In genomic region chr19:58951521-58951920, GRCm38 (mm10) we compare ENCODE assay signal across 21 mouse cellular contexts. TPM values are rescaled to one million over a fixed set of nuclear protein-coding genes. Genes with fewer than 3 reads are reported as not detected.
DNase-seq lines count a peak whose midpoint lies in the region; ATAC-seq and TF ChIP-seq lines count a peak whose summit lies in the region.
"Had no signal": no experiment of that assay in that cellular context is flagged by ENCODE, and none has a peak within 500 bp of the region (broad histone marks: within the 10 kb centered on the region; RNA-seq: fewer than 3 reads in every experiment).

No protein-coding gene starts in this region.

- TF ChIP-seq CTCF in forebrain, postnatal 0 days (IDR thresholded peaks at IDR 0.05; ENCODE audit: low read depth): no peak
- TF ChIP-seq CTCF in MEL (IDR thresholded peaks at IDR 0.05 in 2 of 3, conservative IDR thresholded peaks at IDR 0.05 in 1 of 3; ENCODE audit: control insufficient read depth in 1 of 3, insufficient read depth in 1 of 3, low read depth in 2 of 3, low read length in 3 of 3, poor library complexity in 1 of 3, severe bottlenecking in 1 of 3): no peak
- TF ChIP-seq CTCF in brain, embryonic 14.5 days (IDR thresholded peaks at IDR 0.05; ENCODE audit: borderline replicate concordance, extremely low read depth, insufficient read depth, insufficient read length): no peak

- TF ChIP-seq POLR2A in MEL (IDR thresholded peaks at IDR 0.05; ENCODE audit: control insufficient read depth in 1 of 2, insufficient read depth in 1 of 2, low read depth in 1 of 2, low read length in 2 of 2, poor library complexity in 1 of 2): no peak
- no peak for TF ChIP-seq POLR2A in brain, embryonic 14.5 days (IDR thresholded peaks at IDR 0.05; ENCODE audit: borderline replicate concordance, extremely low read depth, insufficient read depth, insufficient read length, poor library complexity, severe bottlenecking)

- peaks cover 20% of the 10 kb centered on the region for H3K27me3 ChIP-seq in forebrain, embryonic 15.5 days
- H3K27me3 ChIP-seq in forebrain, embryonic 13.5 days: peaks cover 56% of the 10 kb centered on the region
- H3K27me3 ChIP-seq in forebrain, postnatal 0 days (ENCODE audit: insufficient read depth, low read length): no peaks in the 10 kb centered on the region; the same call in 1 of the 2 replicates
- peaks cover 37% of the 10 kb centered on the region for H3K27me3 ChIP-seq in forebrain, embryonic 12.5 days
- H3K27me3 ChIP-seq in MEL (ENCODE audit: control insufficient read depth in 1 of 2, insufficient read depth in 2 of 2, low read length in 2 of 2): no peaks in the 10 kb centered on the region

- H3K9ac ChIP-seq in forebrain, embryonic 15.5 days (replicated peaks): no peak overlapping the region
- H3K9ac ChIP-seq in forebrain, embryonic 13.5 days: no peak overlapping the region
- H3K9ac ChIP-seq in forebrain, postnatal 0 days: no peak overlapping the region
- H3K9ac ChIP-seq in forebrain, embryonic 12.5 days: no peak overlapping the region
- no peak overlapping the region for H3K9ac ChIP-seq in MEL (ENCODE audit: control insufficient read depth, low read depth, low read length, poor library complexity, severe bottlenecking)
- H3K9ac ChIP-seq: embryonic facial prominence, embryonic 12.5 days had no signal

- no peaks in the 10 kb centered on the region for H3K36me3 ChIP-seq in forebrain, embryonic 15.5 days
- no peaks in the 10 kb centered on the region for H3K36me3 ChIP-seq in forebrain, embryonic 13.5 days (ENCODE audit: poor library complexity, severe bottlenecking)
- no peaks in the 10 kb centered on the region for H3K36me3 ChIP-seq in forebrain, postnatal 0 days (ENCODE audit: insufficient read depth)
- no peaks in the 10 kb centered on the region for H3K36me3 ChIP-seq in forebrain, embryonic 12.5 days (replicated peaks)
- H3K36me3 ChIP-seq in MEL (ENCODE audit: control insufficient read depth in 1 of 2, insufficient read depth in 2 of 2, low read length in 2 of 2): peaks cover 0 to 2% of the 10 kb centered on the region in 2 experiments; a peak in 1 of 4 replicates
- H3K36me3 ChIP-seq: embryonic facial prominence, embryonic 10.5 days; embryonic facial prominence, embryonic 12.5 days had no signal

- ATAC-seq in forebrain, embryonic 15.5 days (replicated peaks): no peak
- ATAC-seq in forebrain, embryonic 13.5 days: no peak
- ATAC-seq in forebrain, postnatal 0 days: peak; percentile 10; the same call in 1 of the 2 replicates
- no peak for ATAC-seq in forebrain, embryonic 12.5 days (ENCODE audit: low FRiP score)
- no peak for ATAC-seq in erythroblast, adult 5-6 weeks (replicated peaks; ENCODE audit: low FRiP score, poor library complexity, severe bottlenecking)
- ATAC-seq: activated CD4-positive, CD25-positive, alpha-beta regulatory T cell, adult 4 months; Patski had no signal

- no peak overlapping the region for H3K4me2 ChIP-seq in forebrain, embryonic 15.5 days (replicated peaks)
- H3K4me2 ChIP-seq in forebrain, embryonic 13.5 days: no peak overlapping the region
- no peak overlapping the region for H3K4me2 ChIP-seq in forebrain, postnatal 0 days (ENCODE audit: low read depth)
- no peak overlapping the region for H3K4me2 ChIP-seq in forebrain, embryonic 12.5 days
- H3K4me2 ChIP-seq: embryonic facial prominence, embryonic 12.5 days had no signal

- TF ChIP-seq EP300 in MEL (IDR thresholded peaks at IDR 0.05; ENCODE audit: low read depth in 1 of 2, low read length in 2 of 2): no peak

- H3K4me1 ChIP-seq in forebrain, embryonic 15.5 days: peaks cover 7% of the 10 kb centered on the region; the same call in 1 of the 2 replicates
- H3K4me1 ChIP-seq in forebrain, embryonic 13.5 days: peaks cover 5% of the 10 kb centered on the region; the same call in 1 of the 2 replicates
- no peaks in the 10 kb centered on the region for H3K4me1 ChIP-seq in forebrain, postnatal 0 days (ENCODE audit: insufficient read depth)
- H3K4me1 ChIP-seq in forebrain, embryonic 12.5 days: no peaks in the 10 kb centered on the region
- peaks cover 2 to 7% of the 10 kb centered on the region in 2 experiments; a peak in 3 of 4 replicates for H3K4me1 ChIP-seq in MEL (ENCODE audit: control insufficient read depth in 1 of 2, insufficient read depth in 2 of 2, low read length in 2 of 2)
- H3K4me1 ChIP-seq: embryonic facial prominence, embryonic 12.5 days had no signal

- no peak overlapping the region for H3K4me3 ChIP-seq in forebrain, embryonic 15.5 days
- no peak overlapping the region for H3K4me3 ChIP-seq in forebrain, embryonic 13.5 days
- no peak overlapping the region for H3K4me3 ChIP-seq in forebrain, postnatal 0 days (ENCODE audit: low read depth, low read length)
- no peak overlapping the region for H3K4me3 ChIP-seq in forebrain, embryonic 12.5 days (replicated peaks)
- peak overlapping the region in 1 of 2 experiments; percentile 34; a peak in 2 of 4 replicates for H3K4me3 ChIP-seq in MEL (ENCODE audit: control insufficient read depth in 1 of 2, insufficient read depth in 1 of 2, low read depth in 2 of 2, low read length in 2 of 2)
- H3K4me3 ChIP-seq: embryonic facial prominence, embryonic 10.5 days; embryonic facial prominence, embryonic 12.5 days; erythroblast, embryonic 14.5 days; gastrocnemius, adult 2 months had no signal

- TF ChIP-seq RAD21 in MEL (IDR thresholded peaks at IDR 0.05; ENCODE audit: low read depth, low read length): no peak

- H3K9me3 ChIP-seq in forebrain, embryonic 15.5 days: no peaks in the 10 kb centered on the region
- no peaks in the 10 kb centered on the region for H3K9me3 ChIP-seq in forebrain, embryonic 13.5 days (replicated peaks)
- no peaks in the 10 kb centered on the region for H3K9me3 ChIP-seq in forebrain, postnatal 0 days (ENCODE audit: low read length)
- no peaks in the 10 kb centered on the region for H3K9me3 ChIP-seq in forebrain, embryonic 12.5 days
- no peaks in the 10 kb centered on the region for H3K9me3 ChIP-seq in MEL (replicated peaks; ENCODE audit: insufficient read depth, low read length)
- H3K9me3 ChIP-seq: embryonic facial prominence, embryonic 10.5 days; embryonic facial prominence, embryonic 12.5 days had no signal

- H3K79me2 ChIP-seq in MEL (ENCODE audit: control insufficient read depth, insufficient read depth, low read length, poor library complexity): no peaks in the 10 kb centered on the region

- H3K27ac ChIP-seq in forebrain, embryonic 15.5 days (replicated peaks): 0 out of 2 replicates have a peak overlapping the region, but pooled peaks have one; percentile 35
- H3K27ac ChIP-seq in forebrain, embryonic 13.5 days: no peak overlapping the region
- no peak overlapping the region for H3K27ac ChIP-seq in forebrain, postnatal 0 days (ENCODE audit: low read depth, low read length)
- no peak overlapping the region for H3K27ac ChIP-seq in forebrain, embryonic 12.5 days
- no peak overlapping the region for H3K27ac ChIP-seq in MEL (ENCODE audit: control insufficient read depth, low read depth, low read length)
- H3K27ac ChIP-seq: embryonic facial prominence, embryonic 10.5 days; embryonic facial prominence, embryonic 12.5 days; gastrocnemius, adult 2 months had no signal

- WGBS in forebrain, embryonic 15.5 days: 62% methylated on average over 3 of the region's 3 CpGs
- 77% methylated on average over 3 of the region's 3 CpGs for WGBS in forebrain, embryonic 13.5 days
- 60% methylated on average over 3 of the region's 3 CpGs for WGBS in forebrain, postnatal 0 days
- 84% methylated on average over 3 of the region's 3 CpGs for WGBS in forebrain, embryonic 12.5 days

- DNase-seq in forebrain, postnatal 0 days: peak; percentile 26
- peak; percentile 23 for DNase-seq in MEL (ENCODE audit: low read depth, low spot score)
- DNase-seq in brain, embryonic 14.5 days (ENCODE audit: low read depth): peak; percentile 67
- DNase-seq: adrenal gland, adult 8-10 months; adrenal gland, postnatal 14 days; adrenal gland, postnatal 36 days; cerebellum, adult 11 months; cerebellum, adult 18-20 months; cerebellum, adult 8-10 months; cerebellum, adult 9-11 months; cerebellum, postnatal 14 days; gastrocnemius, adult 2 months had no signal

TF ChIP-seq in MEL, 35 proteins besides CTCF, POLR2A, EP300 and RAD21:
- TF ChIP-seq ETS1 (IDR thresholded peaks at IDR 0.05; ENCODE audit: low read depth, low read length) (peak; percentile 30; the same call in 1 of the 2 replicates), CHD1 (IDR thresholded peaks at IDR 0.05; ENCODE audit: low read depth, low read length) (no peak)

RNA-seq across cellular contexts. Expression of gene Hspa12a, which starts 8.1 kb away (rescaled TPM):
- polyA plus RNA-seq in forebrain, embryonic 15.5 days (2015; fragmentation: Nextera tagmentation; extraction: Ambion mirVana): 44.6 and 54.4 TPM in 2 replicates
- polyA plus RNA-seq in forebrain, embryonic 13.5 days (2015; fragmentation: Nextera tagmentation; extraction: Ambion mirVana): 18.7 and 19.0 TPM in 2 replicates
- total RNA-seq in forebrain, postnatal 0 days (2014; rRNA removed): 53.7 and 75.8 TPM in 2 replicates
- polyA plus RNA-seq in forebrain, postnatal 0 days (2015; fragmentation: Nextera tagmentation; extraction: Ambion mirVana): 45.5 and 52.6 TPM in 2 replicates
- polyA plus RNA-seq in forebrain, embryonic 12.5 days (2016; fragmentation: Nextera tagmentation; extraction: Ambion mirVana): 17.0 and 18.1 TPM in 2 replicates
- total RNA-seq in MEL (2012; rRNA removed): not detected in 2 replicates
- polyA plus RNA-seq in MEL (2012; ENCODE audit: insufficient read depth in 1 of 2, insufficient read length in 2 of 2, low read depth in 1 of 2, low replicate concordance in 2 of 2, missing spikeins in 1 of 2): not detected
- polyA plus RNA-seq in brain, embryonic 14.5 days (2012; rRNA removed): 46.8 and 64.6 TPM in 2 replicates
- not detected in 2 replicates for total RNA-seq in erythroblast, adult 5-6 weeks (2015; ENCODE audit: low replicate concordance)
- total RNA-seq in erythroblast, adult 5-6 weeks (2017; ENCODE audit: low replicate concordance): not detected in 2 replicates
- polyA plus RNA-seq: erythroblast, embryonic 14.5 days had no signal

RNA-seq across cellular contexts. Expression of gene Eno4, which starts 8.3 kb away (rescaled TPM):
- 1.8 and 2.4 TPM in 2 replicates for polyA plus RNA-seq in forebrain, embryonic 15.5 days (2015; fragmentation: Nextera tagmentation; extraction: Ambion mirVana)
- 1.5 and 1.7 TPM in 2 replicates for polyA plus RNA-seq in forebrain, embryonic 13.5 days (2015; fragmentation: Nextera tagmentation; extraction: Ambion mirVana)
- 0.92 and 2.0 TPM in 2 replicates for total RNA-seq in forebrain, postnatal 0 days (2014; rRNA removed)
- 1.0 and 2.0 TPM in 2 replicates for polyA plus RNA-seq in forebrain, postnatal 0 days (2015; fragmentation: Nextera tagmentation; extraction: Ambion mirVana)
- polyA plus RNA-seq in forebrain, embryonic 12.5 days (2016; fragmentation: Nextera tagmentation; extraction: Ambion mirVana): 0.79 and 1.6 TPM in 2 replicates
- not detected in 2 replicates for total RNA-seq in MEL (2012; rRNA removed)
- not detected for polyA plus RNA-seq in MEL (2012; ENCODE audit: insufficient read depth in 1 of 2, insufficient read length in 2 of 2, low read depth in 1 of 2, low replicate concordance in 2 of 2, missing spikeins in 1 of 2)
- polyA plus RNA-seq in brain, embryonic 14.5 days (2012; rRNA removed): 1.5 and 1.6 TPM in 2 replicates
- not detected in 2 replicates for total RNA-seq in erythroblast, adult 5-6 weeks (2015; ENCODE audit: low replicate concordance)
- total RNA-seq in erythroblast, adult 5-6 weeks (2017; ENCODE audit: low replicate concordance): not detected in 2 replicates
- total RNA-seq: gastrocnemius, adult 2 months had no signal
- polyA plus RNA-seq: activated CD4-positive, CD25-positive, alpha-beta regulatory T cell, adult 4 months; erythroblast, embryonic 14.5 days had no signal

Comparison
In these comparisons a context has a peak if more than half of its experiments do, and no peak if none do; other contexts are left out.
1. RNA of gene Hspa12a, which starts 8.1 kb away (polyA plus RNA-seq): 46.8 to 64.6 TPM in brain, embryonic 14.5 days, 44.6 to 54.4 TPM in forebrain, embryonic 15.5 days, 45.5 to 52.6 TPM in forebrain, postnatal 0 days, 18.7 to 19.0 TPM in forebrain, embryonic 13.5 days and 17.0 to 18.1 TPM in forebrain, embryonic 12.5 days; not detected in MEL; every median in the first group is over 10 times any median in the second.
2. Peak in every context shown above with its lines, with median percentiles within 50 percentile points of each other: DNase-seq.